Mouse (Mus musculus) megakaryocyte, adult 5-6 weeks (primary cell): ENCODE data around the gene Ankmy1. TPM values are rescaled to one million over a fixed set of nuclear protein-coding genes. Genes with fewer than 3 reads are reported as not detected.

Experiments used
- ATAC-seq: 2 replicates; pipeline ENCODE4 v1.8.0; 2016; ENCODE audit warnings: mild to moderate bottlenecking, inconsistent platforms; ENCODE audit not compliant: poor library complexity, severe bottlenecking
- total RNA-seq, 2 experiments: library from RNA; stranded (forward) in 1 of 2; stranded (reverse) in 1 of 2; fragments of 153-499, 151-499 nt in 1 of 2; fragments of 221-1000, 200-1000 nt in 1 of 2; gene quantifications; 2 replicates each; pipeline versions ENCODE4 v1.2.3 to v1.2.4; 2015 to 2017

Ankmy1 gene
- total RNA-seq, 2 experiments from 2014 or later, result 0.20 TPM; not detected in 1

- no peak for ATAC-seq
Observed at GRCm38 (mm10) chr1:92875360-92876111, 27.2 kb downstream of the Ankmy1 start.

- no peak for ATAC-seq
Observed at GRCm38 (mm10) chr1:92874011-92874410, 28.7 kb downstream of the Ankmy1 start.

- ATAC-seq, result no peak
Observed at GRCm38 (mm10) chr1:92872666-92873065, 30.0 kb downstream of the Ankmy1 start.

- ATAC-seq, result no peak
Observed at GRCm38 (mm10) chr1:92869985-92870384, 32.7 kb downstream of the Ankmy1 start.

GRCm38 (mm10) chr1:92866170-92866569, 36.5 kb downstream of the Ankmy1 start:
- ATAC-seq, result no peak

GRCm38 (mm10) chr1:92863268-92863667, 39.4 kb downstream of the Ankmy1 start:
- no peak for ATAC-seq

- ATAC-seq, result no peak
Observed at GRCm38 (mm10) chr1:92861503-92861902, 41.2 kb downstream of the Ankmy1 start.

- ATAC-seq, result no peak
Observed at GRCm38 (mm10) chr1:92852450-92852849, 50.3 kb downstream of the Ankmy1 start.

- ATAC-seq, result peak; percentile 71
Observed at GRCm38 (mm10) chr1:92849938-92850574, 52.6 kb downstream of the Ankmy1 start.

GRCm38 (mm10) chr1:92849491-92849890, 53.2 kb downstream of the Ankmy1 start:
- peak; percentile 51; the same call in 1 of the 2 replicates for ATAC-seq

- no peak for ATAC-seq
Observed at GRCm38 (mm10) chr1:92847873-92848839, 54.5 kb downstream of the Ankmy1 start.

- ATAC-seq, result no peak
Observed at GRCm38 (mm10) chr1:92845889-92846288, 56.8 kb downstream of the Ankmy1 start.

GRCm38 (mm10) chr1:92841427-92841826, 61.3 kb downstream of the Ankmy1 start:
- peak; percentile 36; the same call in 1 of the 2 replicates for ATAC-seq

- no peak for ATAC-seq
Observed at GRCm38 (mm10) chr1:92840231-92840890, 62.3 kb downstream of the Ankmy1 start.

- ATAC-seq, result no peak
Observed at GRCm38 (mm10) chr1:92839211-92839610, 63.5 kb downstream of the Ankmy1 start.

- no peak for ATAC-seq
Observed at GRCm38 (mm10) chr1:92837931-92838833, 64.5 kb downstream of the Ankmy1 start.

GRCm38 (mm10) chr1:92833987-92834706, 68.6 kb downstream of the Ankmy1 start:
- peak; percentile 62 for ATAC-seq

GRCm38 (mm10) chr1:92832011-92833010, 70.4 kb downstream of the Ankmy1 start:
- peak; percentile 30 for ATAC-seq
